Mouse (Mus musculus): ENCODE measurements around the gene Zfyve21. TPM values are rescaled to one million over a fixed set of nuclear protein-coding genes. Genes with fewer than 3 reads are reported as not detected.

The Zfyve21 gene
- polyA plus RNA-seq, 1 experiment from 2014 or later = 131 TPM

GRCm38 (mm10) chr12:111848300-111848798, 34.4 kb downstream of the Zfyve21 start:
- Histone ChIP-seq H3K27ac (ENCODE audit: low read length) (no peak overlapping the region), H3K4me2 (ENCODE audit: low read depth, low read length) (no peak overlapping the region), H3K36me3 (ENCODE audit: control insufficient read depth, insufficient read depth, low read length) (no peaks in the 10 kb centered on the region), H3K4me3 (replicated peaks; ENCODE audit: low read length) (no peak overlapping the region), H3K9ac (ENCODE audit: low read length) (no peak overlapping the region), H3K9me3 (replicated peaks; ENCODE audit: control insufficient read depth, low read length) (no peaks in the 10 kb centered on the region), H3K27me3 (ENCODE audit: control insufficient read depth, insufficient read depth, low read length) (no peaks in the 10 kb centered on the region), H3K4me1 (ENCODE audit: control insufficient read depth, insufficient read depth, low read length) (0 out of 2 replicates have a peak, but pooled peaks cover 3% of the 10 kb centered on the region)
- WGBS = 72% methylated on average over 9 of the region's 9 CpGs
- ATAC-seq (ENCODE audit: insufficient read depth, low FRiP score) = no peak

- Histone ChIP-seq H3K4me3 (replicated peaks; ENCODE audit: low read length) (no peak overlapping the region), H3K36me3 (ENCODE audit: control insufficient read depth, insufficient read depth, low read length) (peaks cover 3% of the 10 kb centered on the region; the same call in 1 of the 2 replicates), H3K9me3 (replicated peaks; ENCODE audit: control insufficient read depth, low read length) (no peaks in the 10 kb centered on the region), H3K4me2 (ENCODE audit: low read depth, low read length) (no peak overlapping the region), H3K9ac (ENCODE audit: low read length) (no peak overlapping the region), H3K4me1 (ENCODE audit: control insufficient read depth, insufficient read depth, low read length) (0 out of 2 replicates have a peak, but pooled peaks cover 3% of the 10 kb centered on the region), H3K27me3 (ENCODE audit: control insufficient read depth, insufficient read depth, low read length) (no peaks in the 10 kb centered on the region), H3K27ac (ENCODE audit: low read length) (no peak overlapping the region)
- ATAC-seq (ENCODE audit: insufficient read depth, low FRiP score) = no peak
- WGBS = 54% methylated on average over 2 of the region's 2 CpGs
Measured at GRCm38 (mm10) chr12:111851235-111851634, 37.3 kb downstream of the Zfyve21 start.

- no peak for ATAC-seq (ENCODE audit: insufficient read depth, low FRiP score)
- H3K9me3 ChIP-seq (replicated peaks; ENCODE audit: control insufficient read depth, low read length) = no peaks in the 10 kb centered on the region
- peaks cover 3% of the 10 kb centered on the region; the same call in 1 of the 2 replicates for H3K36me3 ChIP-seq (ENCODE audit: control insufficient read depth, insufficient read depth, low read length)
- 0 out of 2 replicates have a peak, but pooled peaks cover 3% of the 10 kb centered on the region for H3K4me1 ChIP-seq (ENCODE audit: control insufficient read depth, insufficient read depth, low read length)
- no peak overlapping the region for H3K4me3 ChIP-seq (replicated peaks; ENCODE audit: low read length)
- 74% methylated on average over 5 of the region's 5 CpGs for WGBS
- no peak overlapping the region for H3K4me2 ChIP-seq (ENCODE audit: low read depth, low read length)
- H3K27me3 ChIP-seq (ENCODE audit: control insufficient read depth, insufficient read depth, low read length) = no peaks in the 10 kb centered on the region
- H3K9ac ChIP-seq (ENCODE audit: low read length) = no peak overlapping the region
- no peak overlapping the region for H3K27ac ChIP-seq (ENCODE audit: low read length)
Measured at GRCm38 (mm10) chr12:111851745-111852144, 37.8 kb downstream of the Zfyve21 start.

GRCm38 (mm10) chr12:111853011-111853436, 39.1 kb downstream of the Zfyve21 start:
- H3K9ac ChIP-seq (ENCODE audit: low read length) = no peak overlapping the region

GRCm38 (mm10) chr12:111853546-111853945, 39.6 kb downstream of the Zfyve21 start:
- no peak for ATAC-seq (ENCODE audit: insufficient read depth, low FRiP score)
- Histone ChIP-seq H3K27me3 (ENCODE audit: control insufficient read depth, insufficient read depth, low read length) (no peaks in the 10 kb centered on the region), H3K9ac (ENCODE audit: low read length) (no peak overlapping the region), H3K27ac (ENCODE audit: low read length) (no peak overlapping the region), H3K4me2 (ENCODE audit: low read depth, low read length) (no peak overlapping the region), H3K36me3 (ENCODE audit: control insufficient read depth, insufficient read depth, low read length) (peaks cover 3% of the 10 kb centered on the region; the same call in 1 of the 2 replicates), H3K4me3 (replicated peaks; ENCODE audit: low read length) (no peak overlapping the region), H3K4me1 (ENCODE audit: control insufficient read depth, insufficient read depth, low read length) (0 out of 2 replicates have a peak, but pooled peaks cover 3% of the 10 kb centered on the region), H3K9me3 (replicated peaks; ENCODE audit: control insufficient read depth, low read length) (no peaks in the 10 kb centered on the region)
- WGBS = 55% methylated on average over 4 of the region's 4 CpGs

More at GRCm38 (mm10) chr12:111853011-111853436, 39.1 kb downstream of the Zfyve21 start:
- WGBS = 56% methylated on average over 10 of the region's 10 CpGs
- Histone ChIP-seq H3K4me3 (replicated peaks; ENCODE audit: low read length) (no peak overlapping the region), H3K9me3 (replicated peaks; ENCODE audit: control insufficient read depth, low read length) (no peaks in the 10 kb centered on the region), H3K4me1 (ENCODE audit: control insufficient read depth, insufficient read depth, low read length) (0 out of 2 replicates have a peak, but pooled peaks cover 3% of the 10 kb centered on the region), H3K27ac (ENCODE audit: low read length) (no peak overlapping the region), H3K27me3 (ENCODE audit: control insufficient read depth, insufficient read depth, low read length) (no peaks in the 10 kb centered on the region), H3K36me3 (ENCODE audit: control insufficient read depth, insufficient read depth, low read length) (peaks cover 3% of the 10 kb centered on the region; the same call in 1 of the 2 replicates), H3K4me2 (ENCODE audit: low read depth, low read length) (no peak overlapping the region)
- ATAC-seq (ENCODE audit: insufficient read depth, low FRiP score) = no peak

GRCm38 (mm10) chr12:111855448-111855847, 41.5 kb downstream of the Zfyve21 start:
- no peak for ATAC-seq (ENCODE audit: insufficient read depth, low FRiP score)
- Histone ChIP-seq H3K4me2 (ENCODE audit: low read depth, low read length) (no peak overlapping the region), H3K27me3 (ENCODE audit: control insufficient read depth, insufficient read depth, low read length) (no peaks in the 10 kb centered on the region), H3K36me3 (ENCODE audit: control insufficient read depth, insufficient read depth, low read length) (peaks cover 3% of the 10 kb centered on the region; the same call in 1 of the 2 replicates), H3K9me3 (replicated peaks; ENCODE audit: control insufficient read depth, low read length) (no peaks in the 10 kb centered on the region), H3K27ac (ENCODE audit: low read length) (no peak overlapping the region), H3K9ac (ENCODE audit: low read length) (no peak overlapping the region), H3K4me3 (replicated peaks; ENCODE audit: low read length) (no peak overlapping the region), H3K4me1 (ENCODE audit: control insufficient read depth, insufficient read depth, low read length) (0 out of 2 replicates have a peak, but pooled peaks cover 3% of the 10 kb centered on the region)
- WGBS = 95% methylated on average over 2 of the region's 2 CpGs

GRCm38 (mm10) chr12:111864206-111864824, 50.3 kb downstream of the Zfyve21 start:
- no peak for ATAC-seq (ENCODE audit: insufficient read depth, low FRiP score)
- H3K4me2 ChIP-seq (ENCODE audit: low read depth, low read length) = no peak overlapping the region
- H3K9me3 ChIP-seq (replicated peaks; ENCODE audit: control insufficient read depth, low read length) = no peaks in the 10 kb centered on the region
- no peak overlapping the region for H3K4me3 ChIP-seq (replicated peaks; ENCODE audit: low read length)
- no peak overlapping the region for H3K9ac ChIP-seq (ENCODE audit: low read length)
- H3K27ac ChIP-seq (ENCODE audit: low read length) = no peak overlapping the region
- H3K36me3 ChIP-seq (ENCODE audit: control insufficient read depth, insufficient read depth, low read length) = no peaks in the 10 kb centered on the region
- no peaks in the 10 kb centered on the region for H3K4me1 ChIP-seq (ENCODE audit: control insufficient read depth, insufficient read depth, low read length)
- no peaks in the 10 kb centered on the region for H3K27me3 ChIP-seq (ENCODE audit: control insufficient read depth, insufficient read depth, low read length)
- WGBS = 85% methylated on average over 4 of the region's 4 CpGs

GRCm38 (mm10) chr12:111869806-111870205, 55.8 kb downstream of the Zfyve21 start:
- Histone ChIP-seq H3K9me3 (replicated peaks; ENCODE audit: control insufficient read depth, low read length) (no peaks in the 10 kb centered on the region), H3K36me3 (ENCODE audit: control insufficient read depth, insufficient read depth, low read length) (no peaks in the 10 kb centered on the region), H3K4me1 (ENCODE audit: control insufficient read depth, insufficient read depth, low read length) (no peaks in the 10 kb centered on the region), H3K27ac (ENCODE audit: low read length) (no peak overlapping the region), H3K27me3 (ENCODE audit: control insufficient read depth, insufficient read depth, low read length) (no peaks in the 10 kb centered on the region), H3K4me3 (replicated peaks; ENCODE audit: low read length) (no peak overlapping the region), H3K4me2 (ENCODE audit: low read depth, low read length) (no peak overlapping the region), H3K9ac (ENCODE audit: low read length) (no peak overlapping the region)
- WGBS = 88% methylated on average over 1 of the region's 1 CpGs
- no peak for ATAC-seq (ENCODE audit: insufficient read depth, low FRiP score)

- H3K4me3 ChIP-seq (replicated peaks; ENCODE audit: low read length) = no peak overlapping the region
- H3K36me3 ChIP-seq (ENCODE audit: control insufficient read depth, insufficient read depth, low read length) = no peaks in the 10 kb centered on the region
- WGBS = 86% methylated on average over 7 of the region's 7 CpGs
- H3K27me3 ChIP-seq (ENCODE audit: control insufficient read depth, insufficient read depth, low read length) = no peaks in the 10 kb centered on the region
- H3K9ac ChIP-seq (ENCODE audit: low read length) = no peak overlapping the region
- no peaks in the 10 kb centered on the region for H3K4me1 ChIP-seq (ENCODE audit: control insufficient read depth, insufficient read depth, low read length)
- H3K9me3 ChIP-seq (replicated peaks; ENCODE audit: control insufficient read depth, low read length) = no peaks in the 10 kb centered on the region
- no peak for ATAC-seq (ENCODE audit: insufficient read depth, low FRiP score)
- H3K4me2 ChIP-seq (ENCODE audit: low read depth, low read length) = no peak overlapping the region
- H3K27ac ChIP-seq (ENCODE audit: low read length) = no peak overlapping the region
Measured at GRCm38 (mm10) chr12:111870811-111871210, 56.8 kb downstream of the Zfyve21 start.
